Mouse (Mus musculus): ENCODE data around the gene Ntn4. TPM values are rescaled to one million over a fixed set of nuclear protein-coding genes. Genes with fewer than 3 reads are reported as not detected.

Gene Ntn4
- polyA plus RNA-seq, 1 experiment from 2014 or later: 0.74 TPM

DNA sequence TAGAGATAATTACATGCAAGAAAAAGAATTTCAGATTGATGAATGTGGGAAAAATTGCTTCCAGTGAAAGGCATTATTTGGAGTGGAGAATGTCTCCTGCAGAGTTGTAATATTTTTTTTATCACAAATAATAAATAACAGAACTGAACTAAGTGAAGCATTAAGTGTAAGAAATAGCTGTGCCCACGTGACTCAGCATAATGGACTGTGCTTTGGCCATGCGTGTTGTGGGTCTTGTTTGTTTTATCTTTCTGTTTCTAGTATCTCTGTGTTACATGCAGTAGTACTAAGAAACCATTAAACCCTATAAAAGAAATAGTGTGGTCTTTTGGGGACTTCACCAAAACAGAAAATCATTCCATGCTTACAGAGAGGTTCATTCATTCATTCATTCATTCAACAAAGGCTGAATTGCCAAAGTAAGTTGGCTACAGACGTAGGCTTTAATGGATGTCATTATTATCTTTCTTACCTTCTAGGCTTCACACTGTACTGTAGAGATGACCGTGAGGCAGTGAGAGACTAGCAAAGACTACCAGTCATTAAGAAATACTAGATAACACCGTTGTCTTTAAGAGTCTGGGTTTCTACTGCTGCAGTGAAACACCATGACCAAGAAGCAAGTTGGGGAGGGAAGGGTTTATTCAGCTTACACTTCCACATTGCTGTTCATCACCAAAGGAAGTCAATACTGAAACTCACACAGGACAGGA, 81.3 kb downstream of the Ntn4 start:
- no peak overlapping the region for H3K27ac ChIP-seq
- WGBS: 81% methylated on average over 5 of the region's 5 CpGs
- H3K4me2 ChIP-seq (replicated peaks): no peak overlapping the region
- no peaks in the 10 kb centered on the region for H3K27me3 ChIP-seq
- H3K9ac ChIP-seq: no peak overlapping the region
- H3K4me1 ChIP-seq: peaks cover 16% of the 10 kb centered on the region
- ATAC-seq (ENCODE audit: low FRiP score, low read depth): no peak
- H3K4me3 ChIP-seq: no peak overlapping the region
- H3K9me3 ChIP-seq: no peaks in the 10 kb centered on the region
- no peaks in the 10 kb centered on the region; the same call in 1 of the 2 replicates for H3K36me3 ChIP-seq

DNA sequence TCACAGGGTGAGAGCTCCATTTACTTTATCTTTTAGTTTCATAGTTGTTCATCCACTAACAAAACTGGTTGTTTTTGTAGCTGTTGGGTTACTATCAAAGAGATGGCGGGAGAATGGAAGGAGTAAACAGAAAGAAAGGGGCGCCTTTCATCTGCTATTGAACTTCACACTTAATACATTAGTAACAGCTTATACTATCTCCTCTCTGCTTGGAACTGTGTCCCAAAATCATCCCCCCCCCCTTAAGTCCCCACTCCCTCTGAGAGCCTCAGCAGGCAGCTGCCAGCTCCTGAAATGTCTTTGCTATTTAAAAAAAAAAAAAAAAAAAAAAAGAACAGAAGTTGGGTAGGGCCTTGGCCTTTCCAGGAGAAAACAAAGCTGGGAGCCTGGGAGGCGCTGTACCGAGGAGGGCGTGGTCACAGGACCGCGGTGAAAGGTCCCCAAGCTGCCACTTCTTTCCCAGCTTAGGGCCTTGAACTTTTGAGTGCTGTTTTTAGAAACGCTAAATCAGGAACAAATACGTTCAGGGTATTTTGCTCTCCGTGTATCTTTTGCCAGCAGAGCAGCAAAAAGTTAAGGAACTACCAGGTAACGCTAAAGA, 83.6 kb downstream of the Ntn4 start:
- H3K4me2 ChIP-seq (replicated peaks): peak overlapping the region; percentile 40
- H3K4me3 ChIP-seq: no peak overlapping the region
- H3K4me1 ChIP-seq: peaks cover 14% of the 10 kb centered on the region
- H3K27me3 ChIP-seq: no peaks in the 10 kb centered on the region
- H3K9ac ChIP-seq: no peak overlapping the region
- H3K27ac ChIP-seq: no peak overlapping the region
- no peaks in the 10 kb centered on the region for H3K9me3 ChIP-seq
- no peaks in the 10 kb centered on the region for H3K36me3 ChIP-seq
- WGBS: 14% methylated on average over 11 of the region's 11 CpGs
- no peak for ATAC-seq (ENCODE audit: low FRiP score, low read depth)

GRCm38 (mm10) chr10:93728131-93728530, 87.7 kb downstream of the Ntn4 start:
- Histone ChIP-seq H3K9me3 (no peaks in the 10 kb centered on the region), H3K27me3 (no peaks in the 10 kb centered on the region), H3K4me1 (peaks cover 12% of the 10 kb centered on the region), H3K27ac (no peak overlapping the region), H3K9ac (no peak overlapping the region), H3K4me2 (replicated peaks) (no peak overlapping the region), H3K36me3 (no peaks in the 10 kb centered on the region), H3K4me3 (no peak overlapping the region)
- no peak for ATAC-seq (ENCODE audit: low FRiP score, low read depth)
- 71% methylated on average over 5 of the region's 5 CpGs for WGBS

DNA sequence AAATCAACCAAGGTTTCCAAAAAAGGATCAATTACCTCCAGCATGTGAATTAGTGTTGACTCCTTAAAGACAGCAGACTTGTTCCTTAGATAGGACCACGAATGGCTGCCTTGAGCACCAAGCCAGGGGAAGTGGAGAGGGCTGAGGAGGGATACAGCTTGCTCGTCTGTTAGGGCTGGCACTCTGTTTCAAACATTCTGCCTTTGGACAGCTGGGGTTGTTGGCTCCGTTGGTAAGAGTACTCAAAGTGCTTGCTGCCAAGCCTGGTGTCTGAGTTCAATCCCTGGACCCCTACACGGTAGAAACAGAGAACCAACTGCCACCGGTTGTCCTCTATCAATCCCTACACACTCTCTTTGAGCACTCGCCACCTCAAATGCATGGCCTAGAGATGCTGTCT, 90.0 kb downstream of the Ntn4 start:
- no peaks in the 10 kb centered on the region for H3K4me1 ChIP-seq
- H3K9me3 ChIP-seq: no peaks in the 10 kb centered on the region
- no peak for ATAC-seq (ENCODE audit: low FRiP score, low read depth)
- no peak overlapping the region for H3K4me2 ChIP-seq (replicated peaks)
- H3K4me3 ChIP-seq: no peak overlapping the region
- 85% methylated on average over 6 of the region's 6 CpGs for WGBS
- H3K36me3 ChIP-seq: no peaks in the 10 kb centered on the region
- no peak overlapping the region for H3K27ac ChIP-seq
- H3K27me3 ChIP-seq: no peaks in the 10 kb centered on the region
- no peak overlapping the region for H3K9ac ChIP-seq

DNA sequence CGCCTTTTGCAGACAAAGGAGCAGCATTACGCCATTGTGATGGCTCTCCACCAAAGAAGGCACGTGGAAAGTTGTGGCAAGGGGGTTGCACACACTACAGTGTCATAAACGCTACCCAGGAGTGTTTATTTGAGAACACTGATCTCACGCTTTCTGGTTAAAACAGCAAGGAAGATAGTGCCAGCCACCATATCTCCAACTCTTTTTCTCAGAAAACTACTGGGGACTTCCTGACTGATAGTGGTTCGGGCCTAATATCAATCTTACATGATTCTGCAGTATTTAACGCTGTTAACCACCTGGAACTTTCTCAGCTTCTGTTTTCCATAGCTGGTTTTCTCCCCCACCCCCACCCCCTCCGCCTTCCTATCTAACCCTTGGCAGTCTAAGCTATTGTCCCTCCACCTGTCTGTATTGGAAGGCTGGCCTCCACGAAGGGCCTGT, 90.8 kb downstream of the Ntn4 start:
- H3K27ac ChIP-seq: no peak overlapping the region
- no peak overlapping the region for H3K4me3 ChIP-seq
- H3K27me3 ChIP-seq: no peaks in the 10 kb centered on the region
- no peak overlapping the region for H3K9ac ChIP-seq
- H3K4me1 ChIP-seq: no peaks in the 10 kb centered on the region
- H3K9me3 ChIP-seq: no peaks in the 10 kb centered on the region
- no peak for ATAC-seq (ENCODE audit: low FRiP score, low read depth)
- no peak overlapping the region for H3K4me2 ChIP-seq (replicated peaks)
- no peaks in the 10 kb centered on the region for H3K36me3 ChIP-seq
- WGBS: 82% methylated on average over 9 of the region's 9 CpGs

GRCm38 (mm10) chr10:93736114-93736645, 95.7 kb downstream of the Ntn4 start:
- no peaks in the 10 kb centered on the region for H3K36me3 ChIP-seq
- peaks cover 9% of the 10 kb centered on the region for H3K4me1 ChIP-seq
- 58% methylated on average over 6 of the region's 6 CpGs for WGBS
- H3K27me3 ChIP-seq: no peaks in the 10 kb centered on the region
- H3K4me3 ChIP-seq: no peak overlapping the region
- H3K4me2 ChIP-seq (replicated peaks): no peak overlapping the region
- ATAC-seq (ENCODE audit: low FRiP score, low read depth): no peak
- no peak overlapping the region for H3K27ac ChIP-seq
- no peaks in the 10 kb centered on the region for H3K9me3 ChIP-seq
- no peak overlapping the region for H3K9ac ChIP-seq

DNA sequence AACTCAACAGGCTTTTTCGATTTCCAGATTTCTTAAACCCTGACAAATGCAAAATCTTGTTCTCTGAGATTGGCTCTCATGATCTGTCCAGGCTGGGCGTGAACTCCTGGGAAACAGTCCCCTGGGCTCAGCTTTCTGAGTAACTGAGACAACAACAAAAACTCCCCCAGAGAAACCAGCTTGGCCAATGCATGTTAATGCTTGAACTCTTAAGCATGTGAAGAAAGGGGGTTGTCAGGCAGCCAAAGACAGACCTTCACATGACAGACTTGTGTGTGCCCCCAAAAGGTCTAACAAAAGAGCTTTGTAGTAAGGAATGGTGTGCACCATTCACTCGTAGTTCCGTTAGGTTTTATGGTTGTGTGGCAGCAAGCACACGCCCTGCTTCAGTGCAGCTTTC, 96.6 kb downstream of the Ntn4 start:
- H3K4me1 ChIP-seq: peaks cover 18% of the 10 kb centered on the region
- ATAC-seq (ENCODE audit: low FRiP score, low read depth): no peak
- H3K9ac ChIP-seq: no peak overlapping the region
- H3K27ac ChIP-seq: no peak overlapping the region
- 61% methylated on average over 5 of the region's 5 CpGs for WGBS
- H3K4me2 ChIP-seq (replicated peaks): no peak overlapping the region
- no peaks in the 10 kb centered on the region for H3K27me3 ChIP-seq
- H3K36me3 ChIP-seq: no peaks in the 10 kb centered on the region
- no peaks in the 10 kb centered on the region for H3K9me3 ChIP-seq
- H3K4me3 ChIP-seq: no peak overlapping the region

DNA sequence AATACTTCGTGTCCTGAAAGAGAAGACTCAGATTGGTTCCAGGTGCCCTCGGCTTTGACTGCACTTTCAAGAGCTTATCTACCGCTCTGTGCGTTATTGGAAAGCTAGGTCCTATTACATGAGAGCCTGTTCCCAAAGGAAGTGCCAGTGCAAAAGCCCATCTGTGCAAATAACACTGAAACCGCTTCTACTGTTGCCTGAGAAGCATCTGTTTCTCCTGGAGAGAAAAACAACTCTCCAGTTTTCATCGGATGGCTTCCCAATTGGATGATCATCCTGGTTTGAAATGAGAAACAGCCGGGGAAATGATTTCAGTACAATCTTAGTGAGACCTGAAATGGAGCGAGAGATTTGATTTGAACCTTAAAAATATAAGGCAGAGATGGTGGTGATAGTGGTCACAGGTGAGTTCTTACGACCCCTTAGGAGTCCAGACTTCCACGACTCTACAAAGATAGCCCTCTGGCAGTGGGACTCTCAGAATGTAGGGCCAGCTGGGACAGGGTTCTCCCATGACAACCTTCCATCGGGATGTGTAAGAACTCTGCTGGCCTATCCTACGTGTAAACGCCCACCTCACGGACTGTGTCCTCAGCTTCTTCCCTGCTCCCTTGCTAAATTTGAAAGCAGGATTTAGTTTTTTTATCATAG, 101.1 kb downstream of the Ntn4 start:
- WGBS: 47% methylated on average over 14 of the region's 14 CpGs

GRCm38 (mm10) chr10:93742097-93742446, 101.6 kb downstream of the Ntn4 start:
- Histone ChIP-seq H3K9me3 (no peaks in the 10 kb centered on the region), H3K27ac (no peak overlapping the region), H3K36me3 (no peaks in the 10 kb centered on the region), H3K27me3 (no peaks in the 10 kb centered on the region), H3K4me1 (peaks cover 15% of the 10 kb centered on the region), H3K9ac (no peak overlapping the region), H3K4me3 (no peak overlapping the region), H3K4me2 (replicated peaks) (no peak overlapping the region)
- ATAC-seq (ENCODE audit: low FRiP score, low read depth): no peak
- WGBS: 77% methylated on average over 3 of the region's 3 CpGs

More for the DNA sequence above, 101.1 kb downstream of the Ntn4 start:
- no peak overlapping the region for H3K9ac ChIP-seq
- peaks cover 19% of the 10 kb centered on the region for H3K4me1 ChIP-seq
- H3K27me3 ChIP-seq: no peaks in the 10 kb centered on the region
- peak; percentile 61; the same call in 1 of the 2 replicates for ATAC-seq (ENCODE audit: low FRiP score, low read depth)
- H3K36me3 ChIP-seq: no peaks in the 10 kb centered on the region
- H3K4me3 ChIP-seq: no peak overlapping the region
- H3K4me2 ChIP-seq (replicated peaks): no peak overlapping the region
- no peaks in the 10 kb centered on the region for H3K9me3 ChIP-seq
- no peak overlapping the region for H3K27ac ChIP-seq

- ATAC-seq (ENCODE audit: low FRiP score, low read depth): no peak
- Histone ChIP-seq H3K27ac (no peak overlapping the region), H3K36me3 (no peaks in the 10 kb centered on the region), H3K27me3 (no peaks in the 10 kb centered on the region), H3K4me1 (peaks cover 13% of the 10 kb centered on the region; the same call in 1 of the 2 replicates), H3K4me3 (no peak overlapping the region), H3K9ac (no peak overlapping the region), H3K4me2 (replicated peaks) (no peak overlapping the region), H3K9me3 (no peaks in the 10 kb centered on the region)
- WGBS: 65% methylated on average over 6 of the region's 6 CpGs
These were observed 102.1 kb downstream of the Ntn4 start for GRCm38 (mm10) chr10:93742598-93742997.

- no peak for ATAC-seq (ENCODE audit: low FRiP score, low read depth)
- WGBS: 71% methylated on average over 21 of the region's 21 CpGs
- H3K27me3 ChIP-seq: no peaks in the 10 kb centered on the region
These were observed 109.0 kb downstream of the Ntn4 start for GRCm38 (mm10) chr10:93749267-93750192.

More at GRCm38 (mm10) chr10:93749267-93750192, 109.0 kb downstream of the Ntn4 start:
- no peaks in the 10 kb centered on the region for H3K9me3 ChIP-seq
- no peak overlapping the region for H3K4me3 ChIP-seq
- H3K9ac ChIP-seq: no peak overlapping the region
- H3K27ac ChIP-seq: no peak overlapping the region
- no peaks in the 10 kb centered on the region for H3K36me3 ChIP-seq
- H3K4me2 ChIP-seq (replicated peaks): no peak overlapping the region
- H3K4me1 ChIP-seq: 0 out of 2 replicates have a peak, but pooled peaks cover 3% of the 10 kb centered on the region

All from limb, embryonic 13.5 days (tissue).